Mouse (Mus musculus) limb, embryonic 15.5 days (tissue): Measurements from ENCODE around the gene Zfp108. TPM values are rescaled to one million over a fixed set of nuclear protein-coding genes. Genes with fewer than 3 reads are reported as not detected.
A peak's percentile ranks its signal among the peaks of the same experiment; 100 is the strongest.

Experiments
- ATAC-seq: fragments of 200-750 bp; cut with Nextera tagmentation; 2 replicates; pipeline ENCODE4 v1.8.0; 2017; ENCODE audit warnings: low read depth, moderate TSS enrichment; ENCODE audit not compliant: insufficient number of reproducible peaks, low FRiP score, low TSS enrichment
- H3K27ac ChIP-seq: fragments of 300-500 bp; sonication (generic); 2 replicates; pipeline ENCODE4 v1.5.1; 2015; ENCODE audit warnings: moderate library complexity, mild to moderate bottlenecking, inconsistent platforms
- H3K27me3 ChIP-seq: fragments of 300-500 bp; sonication (generic); 2 replicates; pipeline ENCODE4 v1.6.1; 2015; ENCODE audit warnings: inconsistent platforms
- H3K36me3 ChIP-seq: fragments of 300-500 bp; sonication (generic); 2 replicates; pipeline ENCODE4 v1.6.1; 2015; ENCODE audit warnings: inconsistent platforms
- H3K4me1 ChIP-seq: fragments of 300-500 bp; sonication (generic); 2 replicates; pipeline ENCODE4 v1.6.1; 2015; ENCODE audit warnings: inconsistent platforms
- H3K4me2 ChIP-seq: fragments of 300-500 bp; sonication (generic); 2 replicates; pipeline ENCODE4 v1.6.1; 2015; ENCODE audit warnings: mild to moderate bottlenecking, inconsistent platforms
- H3K4me3 ChIP-seq: fragments of 300-500 bp; sonication (generic); 2 replicates; pipeline ENCODE4 v1.5.1; 2015; ENCODE audit warnings: mild to moderate bottlenecking, inconsistent platforms
- H3K9ac ChIP-seq: fragments of 300-500 bp; sonication (generic); 2 replicates; pipeline ENCODE4 v1.6.1; 2015; ENCODE audit warnings: inconsistent platforms
- H3K9me3 ChIP-seq: fragments of 300-500 bp; sonication (generic); 2 replicates; pipeline ENCODE4 v1.6.1; 2016; ENCODE audit warnings: inconsistent platforms
- WGBS: fragments of 180-500 bp; shearing (Covaris S2); methylation state at CpG from one replicate; pipeline ENCODE4 v1.1.7; 2015; 5-methylcytosine and 5-hydroxymethylcytosine counted together
- polyA plus RNA-seq: library from polyadenylated mRNA; unstranded; fragments of >200 nt; fragmentation: Nextera tagmentation; extraction: Ambion mirVana; gene quantifications from 2 replicates; pipeline ENCODE4 v1.2.1, GENCODE M21; 2015

The Zfp108 gene
- polyA plus RNA-seq, 1 experiment from 2014 or later = 6.1 TPM

- Histone ChIP-seq H3K9me3 (0 out of 2 replicates have a peak, but pooled peaks cover 4% of the 10 kb centered on the region), H3K36me3 (peaks cover 49% of the 10 kb centered on the region), H3K4me3 (no peak overlapping the region), H3K4me2 (no peak overlapping the region), H3K27ac (no peak overlapping the region), H3K27me3 (no peaks in the 10 kb centered on the region), H3K9ac (no peak overlapping the region), H3K4me1 (no peaks in the 10 kb centered on the region)
- WGBS = 86% methylated on average over 5 of the region's 5 CpGs
- no peak for ATAC-seq
Measured at GRCm38 (mm10) chr7:24287670-24288069, 33.1 kb downstream of the Zfp108 start.

GRCm38 (mm10) chr7:24288512-24288911 lies 33.9 kb downstream of the Zfp108 start:
- WGBS = 90% methylated on average over 6 of the region's 6 CpGs
- Histone ChIP-seq H3K9me3 (0 out of 2 replicates have a peak, but pooled peaks cover 4% of the 10 kb centered on the region), H3K4me3 (no peak overlapping the region), H3K9ac (no peak overlapping the region), H3K27ac (no peak overlapping the region), H3K36me3 (peaks cover 57% of the 10 kb centered on the region), H3K4me1 (no peaks in the 10 kb centered on the region), H3K4me2 (no peak overlapping the region), H3K27me3 (no peaks in the 10 kb centered on the region)
- no peak for ATAC-seq

GRCm38 (mm10) chr7:24290106-24290693 lies 35.6 kb downstream of the Zfp108 start:
- Histone ChIP-seq H3K9me3 (0 out of 2 replicates have a peak, but pooled peaks cover 4% of the 10 kb centered on the region), H3K4me2 (no peak overlapping the region), H3K9ac (no peak overlapping the region), H3K36me3 (peaks cover 74% of the 10 kb centered on the region), H3K27ac (no peak overlapping the region), H3K27me3 (no peaks in the 10 kb centered on the region), H3K4me1 (no peaks in the 10 kb centered on the region), H3K4me3 (no peak overlapping the region)
- 94% methylated on average over 4 of the region's 4 CpGs for WGBS
- no peak for ATAC-seq

- no peak for ATAC-seq
- no peak overlapping the region for H3K27ac ChIP-seq
- H3K27me3 ChIP-seq = no peaks in the 10 kb centered on the region
- peaks cover 87% of the 10 kb centered on the region for H3K36me3 ChIP-seq
- H3K4me3 ChIP-seq = no peak overlapping the region
- 90% methylated on average over 27 of the region's 27 CpGs for WGBS
- no peaks in the 10 kb centered on the region for H3K4me1 ChIP-seq
- H3K4me2 ChIP-seq = no peak overlapping the region
- H3K9me3 ChIP-seq = 0 out of 2 replicates have a peak, but pooled peaks cover 4% of the 10 kb centered on the region
- no peak overlapping the region for H3K9ac ChIP-seq
Measured at GRCm38 (mm10) chr7:24291387-24292090, 36.9 kb downstream of the Zfp108 start.

GRCm38 (mm10) chr7:24293061-24293851 lies 38.7 kb downstream of the Zfp108 start:
- WGBS = 85% methylated on average over 12 of the region's 12 CpGs
- ATAC-seq = no peak
- H3K9me3 ChIP-seq = 0 out of 2 replicates have a peak, but pooled peaks cover 4% of the 10 kb centered on the region

GRCm38 (mm10) chr7:24294763-24295162 lies 40.2 kb downstream of the Zfp108 start:
- Histone ChIP-seq H3K27ac (no peak overlapping the region), H3K4me2 (no peak overlapping the region), H3K27me3 (no peaks in the 10 kb centered on the region), H3K36me3 (peaks cover 77% of the 10 kb centered on the region), H3K4me1 (peaks cover 14% of the 10 kb centered on the region), H3K4me3 (no peak overlapping the region), H3K9ac (no peak overlapping the region), H3K9me3 (0 out of 2 replicates have a peak, but pooled peaks cover 4% of the 10 kb centered on the region)
- WGBS = 94% methylated on average over 4 of the region's 4 CpGs
- no peak for ATAC-seq

More at GRCm38 (mm10) chr7:24293061-24293851, 38.7 kb downstream of the Zfp108 start:
- peaks cover 86% of the 10 kb centered on the region for H3K36me3 ChIP-seq
- no peaks in the 10 kb centered on the region for H3K27me3 ChIP-seq
- H3K4me1 ChIP-seq = peaks cover 9% of the 10 kb centered on the region
- H3K9ac ChIP-seq = no peak overlapping the region
- no peak overlapping the region for H3K4me3 ChIP-seq
- no peak overlapping the region for H3K27ac ChIP-seq
- no peak overlapping the region for H3K4me2 ChIP-seq

GRCm38 (mm10) chr7:24295376-24295775 lies 40.8 kb downstream of the Zfp108 start:
- H3K4me2 ChIP-seq = no peak overlapping the region
- H3K4me1 ChIP-seq = peaks cover 19% of the 10 kb centered on the region
- 0 out of 2 replicates have a peak, but pooled peaks cover 4% of the 10 kb centered on the region for H3K9me3 ChIP-seq
- no peak overlapping the region for H3K4me3 ChIP-seq
- H3K36me3 ChIP-seq = peaks cover 71% of the 10 kb centered on the region
- H3K9ac ChIP-seq = no peak overlapping the region
- ATAC-seq = no peak
- H3K27me3 ChIP-seq = no peaks in the 10 kb centered on the region
- 95% methylated on average over 7 of the region's 7 CpGs for WGBS
- no peak overlapping the region for H3K27ac ChIP-seq

GRCm38 (mm10) chr7:24296386-24296785 lies 41.8 kb downstream of the Zfp108 start:
- Histone ChIP-seq H3K4me3 (no peak overlapping the region), H3K4me1 (peaks cover 24% of the 10 kb centered on the region), H3K27me3 (no peaks in the 10 kb centered on the region), H3K36me3 (peaks cover 61% of the 10 kb centered on the region), H3K9me3 (0 out of 2 replicates have a peak, but pooled peaks cover 4% of the 10 kb centered on the region), H3K4me2 (no peak overlapping the region), H3K9ac (no peak overlapping the region), H3K27ac (no peak overlapping the region)
- ATAC-seq = no peak
- 92% methylated on average over 7 of the region's 7 CpGs for WGBS

- Histone ChIP-seq H3K9me3 (no peaks in the 10 kb centered on the region), H3K36me3 (peaks cover 58% of the 10 kb centered on the region), H3K4me1 (peaks cover 24% of the 10 kb centered on the region), H3K27ac (no peak overlapping the region), H3K9ac (no peak overlapping the region), H3K27me3 (no peaks in the 10 kb centered on the region), H3K4me2 (peak overlapping the region; percentile 83), H3K4me3 (peak overlapping the region; percentile 71; the same call in 1 of the 2 replicates)
- no peak for ATAC-seq
- WGBS = 90% methylated on average over 15 of the region's 15 CpGs
Measured at GRCm38 (mm10) chr7:24297361-24298095, 42.9 kb downstream of the Zfp108 start.

- Histone ChIP-seq H3K4me2 (peak overlapping the region; percentile 83), H3K27me3 (no peaks in the 10 kb centered on the region), H3K4me1 (peaks cover 24% of the 10 kb centered on the region), H3K9me3 (no peaks in the 10 kb centered on the region), H3K4me3 (peak overlapping the region; percentile 71), H3K27ac (peak overlapping the region; percentile 97), H3K9ac (peak overlapping the region; percentile 58), H3K36me3 (peaks cover 58% of the 10 kb centered on the region)
- no peak for ATAC-seq
- 3% methylated on average over 12 of the region's 12 CpGs for WGBS
Measured at GRCm38 (mm10) chr7:24298635-24298972, 44.0 kb downstream of the Zfp108 start.

- ATAC-seq = peak; percentile 89
- no peaks in the 10 kb centered on the region for H3K9me3 ChIP-seq
- under 1% methylated on average over 41 of the region's 47 CpGs for WGBS
- H3K27me3 ChIP-seq = no peaks in the 10 kb centered on the region
- peak overlapping the region; percentile 83 for H3K4me2 ChIP-seq
- peak overlapping the region; percentile 58 for H3K9ac ChIP-seq
- H3K36me3 ChIP-seq = peaks cover 53% of the 10 kb centered on the region
- H3K4me1 ChIP-seq = peaks cover 24% of the 10 kb centered on the region
- H3K4me3 ChIP-seq = peak overlapping the region; percentile 71
- H3K27ac ChIP-seq = peak overlapping the region; percentile 97
Measured at GRCm38 (mm10) chr7:24298973-24299708, 44.5 kb downstream of the Zfp108 start.
